Mouse (Mus musculus) forebrain, embryonic 11.5 days (tissue): ENCODE results near the gene Ndufaf7. TPM values are rescaled to one million over a fixed set of nuclear protein-coding genes. Genes with fewer than 3 reads are reported as not detected.

ENCODE experiments used
- ATAC-seq: fragments of 200-750 bp; cut with Nextera tagmentation; replicated peaks from 2 replicates; pipeline ENCODE4 v1.8.0; 2017; ENCODE audit warnings: moderate TSS enrichment; ENCODE audit not compliant: low FRiP score
- DNase-seq: peaks from one replicate; pipeline ENCODE4 v3.0.0-alpha.2; 2017; ENCODE audit warnings: low spot score
- H3K27ac ChIP-seq: fragments of 300-500 bp; sonication (generic); 2 replicates; pipeline ENCODE4 v1.5.1; 2014; ENCODE audit warnings: low read depth, low read length
- H3K27me3 ChIP-seq: fragments of 300-500 bp; sonication (generic); 2 replicates; pipeline ENCODE4 v1.6.1; 2014; ENCODE audit warnings: mild to moderate bottlenecking, low read length, mixed read lengths; ENCODE audit not compliant: control insufficient read depth, insufficient read depth
- H3K36me3 ChIP-seq: fragments of 300-500 bp; sonication (generic); 2 replicates; pipeline ENCODE4 v1.6.1; 2014; ENCODE audit warnings: mild to moderate bottlenecking, low read length, moderate library complexity, mixed read lengths; ENCODE audit not compliant: control insufficient read depth, insufficient read depth
- H3K4me1 ChIP-seq: fragments of 300-500 bp; sonication (generic); replicated peaks from 2 replicates; pipeline ENCODE4 v1.6.1; 2014; ENCODE audit warnings: low read length, mixed read lengths; ENCODE audit not compliant: control insufficient read depth, insufficient read depth
- H3K4me2 ChIP-seq: fragments of 300-500 bp; sonication (generic); 2 replicates; pipeline ENCODE4 v1.6.1; 2014; ENCODE audit warnings: low read depth, mild to moderate bottlenecking, low read length, moderate library complexity, mixed read lengths; ENCODE audit not compliant: severe bottlenecking
- H3K4me3 ChIP-seq: fragments of 300-500 bp; sonication (generic); 2 replicates; pipeline ENCODE4 v1.5.1; 2014; ENCODE audit warnings: low read depth, low read length
- H3K9ac ChIP-seq: fragments of 300-500 bp; sonication (generic); 2 replicates; pipeline ENCODE4 v1.6.1; 2014; ENCODE audit warnings: low read length
- H3K9me3 ChIP-seq: fragments of 300-500 bp; sonication (generic); 2 replicates; pipeline ENCODE4 v1.6.1; 2016; ENCODE audit warnings: low read length, mixed read lengths; ENCODE audit not compliant: control insufficient read depth
- WGBS: fragments of 180-500 bp; shearing (Covaris S2); extraction: QIAGEN DNeasy Blood & Tissue Kit; methylation state at CpG from one replicate; pipeline ENCODE4 v1.1.7; 2014; 5-methylcytosine and 5-hydroxymethylcytosine counted together
- polyA plus RNA-seq: library from polyadenylated mRNA; unstranded; fragments of >200 nt; fragmentation: Nextera tagmentation; extraction: Ambion mirVana; gene quantifications from 2 replicates; pipeline ENCODE4 v1.2.1, GENCODE M21; 2014

The Ndufaf7 gene
- polyA plus RNA-seq, 1 experiment from 2014 or later: 46.1 TPM

DNA sequence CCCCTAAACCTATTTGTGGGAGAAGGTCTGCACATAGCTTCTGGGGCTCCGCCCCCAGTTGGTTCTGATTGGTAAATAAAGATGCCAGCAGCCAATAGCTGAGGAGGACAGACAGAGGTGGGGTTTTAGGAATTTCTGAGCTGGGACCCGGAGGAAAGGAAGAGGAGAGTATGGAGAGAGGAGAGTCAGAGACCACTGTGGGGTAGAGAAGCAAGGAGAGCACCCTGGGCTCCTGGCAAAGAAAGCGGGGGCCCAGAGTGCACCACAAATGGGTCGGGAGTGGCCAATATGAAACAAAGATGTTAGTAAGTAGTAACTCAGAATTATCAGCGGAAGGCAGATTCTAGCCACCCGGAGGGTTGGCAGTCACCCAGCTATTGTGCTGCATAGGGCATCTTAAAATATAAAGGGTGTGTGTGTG is 24.1 kb upstream of the Ndufaf7 start:
- peak; percentile 29; the same call in 1 of the 2 replicates for ATAC-seq
- Histone ChIP-seq H3K4me1 (no peaks in the 10 kb centered on the region; the same call in 1 of the 2 replicates), H3K4me2 (peak overlapping the region; percentile 48), H3K9ac (peak overlapping the region; percentile 20; the same call in 1 of the 2 replicates), H3K4me3 (peak overlapping the region; percentile 27; the same call in 1 of the 2 replicates), H3K9me3 (no peaks in the 10 kb centered on the region), H3K27ac (no peak overlapping the region), H3K27me3 (no peaks in the 10 kb centered on the region), H3K36me3 (no peaks in the 10 kb centered on the region)
- 31% methylated on average over 6 of the region's 6 CpGs for WGBS
- no peak for DNase-seq

DNA sequence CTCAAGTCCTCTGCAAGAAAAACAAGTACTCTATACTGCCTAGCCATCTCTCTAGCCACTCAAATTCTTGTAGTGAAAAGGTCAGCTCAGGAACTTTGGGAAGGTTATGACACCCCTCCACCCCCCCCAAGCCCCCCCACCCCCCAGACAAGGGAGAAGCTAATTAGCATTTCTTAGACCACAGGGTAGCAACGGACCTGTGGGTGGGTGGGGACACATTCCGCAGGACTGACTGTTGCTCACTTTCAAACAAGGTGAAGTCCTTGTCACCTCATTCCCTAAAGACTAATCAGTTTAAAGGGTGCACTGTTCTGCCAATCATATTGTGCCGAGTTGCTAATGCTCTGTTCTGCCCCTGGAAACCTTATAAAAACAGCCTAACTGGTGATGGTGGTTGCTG is 23.0 kb upstream of the Ndufaf7 start:
- no peak for ATAC-seq
- Histone ChIP-seq H3K9ac (no peak overlapping the region), H3K27ac (no peak overlapping the region), H3K4me1 (no peaks in the 10 kb centered on the region; the same call in 1 of the 2 replicates), H3K27me3 (no peaks in the 10 kb centered on the region), H3K4me3 (no peak overlapping the region), H3K4me2 (no peak overlapping the region), H3K36me3 (no peaks in the 10 kb centered on the region), H3K9me3 (no peaks in the 10 kb centered on the region)
- no peak for DNase-seq
- 92% methylated on average over 3 of the region's 3 CpGs for WGBS

DNA sequence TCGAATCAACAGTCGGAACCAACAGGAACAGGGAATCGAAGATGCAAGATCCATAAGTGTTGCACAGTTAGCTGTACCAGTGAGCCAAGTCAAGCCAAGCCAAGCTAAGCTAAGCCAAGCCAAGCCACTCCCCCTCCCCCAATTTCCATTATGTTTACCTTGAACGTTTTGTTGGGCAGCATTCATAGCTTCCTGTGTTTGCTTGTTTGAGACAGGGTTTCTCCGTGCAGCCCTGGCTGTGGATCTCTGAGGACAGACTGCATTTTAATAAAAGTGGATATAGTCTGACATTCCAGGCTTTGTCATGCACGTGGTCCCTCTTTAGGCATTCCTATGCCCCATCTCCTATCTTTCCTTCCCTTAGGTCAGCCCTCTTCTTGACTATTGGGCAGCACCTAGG is 21.2 kb upstream of the Ndufaf7 start:
- Histone ChIP-seq H3K9me3 (no peaks in the 10 kb centered on the region), H3K27ac (no peak overlapping the region), H3K4me2 (peak overlapping the region; percentile 65), H3K4me1 (no peaks in the 10 kb centered on the region; the same call in 1 of the 2 replicates), H3K4me3 (peak overlapping the region; percentile 63), H3K9ac (peak overlapping the region; percentile 67), H3K36me3 (no peaks in the 10 kb centered on the region; the same call in 1 of the 2 replicates), H3K27me3 (no peaks in the 10 kb centered on the region)
- WGBS: 47% methylated on average over 6 of the region's 6 CpGs
- DNase-seq (no peak), ATAC-seq (peak; percentile 19)

DNA sequence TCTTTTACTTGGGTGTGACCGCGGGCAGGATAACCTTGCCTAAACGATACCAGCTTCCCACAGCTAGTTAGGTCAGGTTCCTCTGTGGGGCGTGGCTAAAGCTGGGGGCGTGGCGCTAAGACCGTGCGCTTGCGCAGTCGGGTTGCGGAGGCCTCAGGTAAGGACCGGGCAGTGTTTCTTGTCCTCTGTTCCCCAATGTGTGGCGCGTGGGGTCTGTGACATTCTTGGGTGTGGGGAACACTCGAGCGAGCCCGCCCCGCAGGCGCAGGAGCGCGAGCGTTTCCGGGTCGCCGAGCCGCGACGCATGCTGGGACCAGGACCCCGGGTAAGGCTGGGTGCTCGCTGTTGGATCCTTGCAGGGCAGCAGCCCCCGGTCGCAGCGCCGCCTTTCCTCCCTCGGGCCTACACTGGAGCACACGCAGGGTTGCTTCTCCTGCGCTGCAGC is 20.5 kb upstream of the Ndufaf7 start, which contains the start of gene Cebpzos:
Gene Cebpzos, plus strand, starts transcription at position 132 of the 445 bp plus-strand sequence.
- H3K4me1 ChIP-seq: no peaks in the 10 kb centered on the region; the same call in 1 of the 2 replicates
- peak within 1 kb of the TSS; percentile 65 for H3K4me2 ChIP-seq
- peak within 1 kb of the TSS; percentile 58 for H3K27ac ChIP-seq
- peak within 1 kb of the TSS; percentile 67 for H3K9ac ChIP-seq
- under 1% methylated on average over 37 of the region's 37 CpGs for WGBS
- H3K36me3 ChIP-seq: peaks cover 3% of the 10 kb centered on the region
- peak within 1 kb of the TSS; percentile 63 for H3K4me3 ChIP-seq
- DNase-seq (peak; percentile 92), ATAC-seq (peak; percentile 95)
- H3K27me3 ChIP-seq: no peaks in the 10 kb centered on the region
- no peaks in the 10 kb centered on the region for H3K9me3 ChIP-seq

DNA sequence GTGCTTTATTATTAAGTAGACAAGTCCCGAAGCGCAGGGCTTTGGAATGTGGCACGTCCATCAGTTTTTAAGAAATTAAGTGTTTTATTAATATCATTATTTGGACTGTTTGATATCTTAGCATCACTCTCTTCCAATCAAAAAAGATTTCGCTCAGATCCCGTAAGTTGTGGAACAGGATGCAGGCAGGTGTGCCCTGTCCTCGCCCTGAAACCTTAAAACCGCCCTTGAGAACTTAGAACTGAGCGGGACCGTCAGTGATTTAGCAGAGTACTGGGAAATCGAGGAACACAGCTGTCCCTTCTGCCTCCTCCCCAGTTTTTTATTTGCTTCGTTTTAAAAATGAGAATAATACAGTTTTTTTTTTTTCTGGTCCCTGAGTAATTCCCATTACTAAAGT is 20.0 kb upstream of the Ndufaf7 start:
- Histone ChIP-seq H3K27me3 (no peaks in the 10 kb centered on the region), H3K9me3 (no peaks in the 10 kb centered on the region), H3K9ac (peak overlapping the region; percentile 67), H3K4me1 (no peaks in the 10 kb centered on the region; the same call in 1 of the 2 replicates), H3K4me2 (peak overlapping the region; percentile 65), H3K27ac (peak overlapping the region; percentile 58), H3K4me3 (peak overlapping the region; percentile 63), H3K36me3 (peaks cover 7% of the 10 kb centered on the region)
- WGBS: 5% methylated on average over 11 of the region's 11 CpGs
- ATAC-seq: peak; percentile 14
- no peak for DNase-seq

DNA sequence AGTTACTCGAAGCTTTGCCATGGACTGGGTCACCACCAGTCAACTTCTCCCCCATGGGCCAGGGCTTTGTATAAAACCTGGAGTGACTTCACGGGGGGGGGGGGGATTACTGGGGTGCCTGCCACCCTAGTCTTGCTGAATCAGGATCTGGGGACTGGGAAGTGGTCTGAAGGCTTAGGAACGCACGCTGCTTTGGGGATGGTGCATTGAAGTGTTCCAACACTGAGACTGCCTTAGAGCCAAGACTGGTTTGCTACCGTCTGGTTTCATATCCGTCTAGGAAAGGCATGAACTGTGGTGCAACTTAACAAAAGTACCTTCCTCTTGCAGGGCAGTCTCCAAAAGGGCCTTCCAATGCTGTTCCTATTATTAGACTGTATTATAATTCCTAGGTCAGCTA is 19.2 kb upstream of the Ndufaf7 start:
- no peak for DNase-seq
- Histone ChIP-seq H3K9ac (no peak overlapping the region), H3K4me3 (no peak overlapping the region), H3K27ac (no peak overlapping the region), H3K36me3 (peaks cover 8% of the 10 kb centered on the region), H3K27me3 (no peaks in the 10 kb centered on the region), H3K4me1 (no peaks in the 10 kb centered on the region; the same call in 1 of the 2 replicates), H3K9me3 (no peaks in the 10 kb centered on the region), H3K4me2 (0 out of 2 replicates have a peak overlapping the region, but pooled peaks have one; percentile 15)
- ATAC-seq: no peak
- WGBS: 40% methylated on average over 6 of the region's 6 CpGs

DNA sequence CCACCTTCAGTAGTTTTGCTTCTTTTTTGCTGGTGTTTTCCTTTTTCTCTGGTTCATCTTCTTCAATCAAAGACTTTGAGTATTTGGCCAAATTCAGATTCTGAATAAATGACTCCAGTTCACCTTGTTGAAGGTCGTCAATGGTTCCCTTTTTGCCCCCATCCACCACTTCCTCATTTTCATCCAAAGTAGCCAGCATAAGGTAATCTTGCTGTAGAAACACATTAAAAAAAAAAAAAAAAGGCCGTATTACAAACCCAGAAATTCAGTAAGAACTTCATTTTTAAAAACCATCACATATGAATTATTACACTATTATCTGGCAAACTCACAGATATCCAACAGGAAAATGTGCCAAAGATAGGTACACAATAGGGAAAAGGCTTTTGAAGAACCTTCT is 1.1 kb upstream of the Ndufaf7 start:
- Histone ChIP-seq H3K27ac (no peak overlapping the region), H3K4me1 (0 out of 2 replicates have a peak, but pooled peaks cover 5% of the 10 kb centered on the region), H3K27me3 (no peaks in the 10 kb centered on the region), H3K36me3 (no peaks in the 10 kb centered on the region; the same call in 1 of the 2 replicates), H3K4me2 (peak overlapping the region; percentile 70), H3K9me3 (no peaks in the 10 kb centered on the region), H3K4me3 (peak overlapping the region; percentile 49), H3K9ac (peak overlapping the region; percentile 62; the same call in 1 of the 2 replicates)
- DNase-seq: no peak
- WGBS: 84% methylated on average over 2 of the region's 2 CpGs
- ATAC-seq: no peak

DNA sequence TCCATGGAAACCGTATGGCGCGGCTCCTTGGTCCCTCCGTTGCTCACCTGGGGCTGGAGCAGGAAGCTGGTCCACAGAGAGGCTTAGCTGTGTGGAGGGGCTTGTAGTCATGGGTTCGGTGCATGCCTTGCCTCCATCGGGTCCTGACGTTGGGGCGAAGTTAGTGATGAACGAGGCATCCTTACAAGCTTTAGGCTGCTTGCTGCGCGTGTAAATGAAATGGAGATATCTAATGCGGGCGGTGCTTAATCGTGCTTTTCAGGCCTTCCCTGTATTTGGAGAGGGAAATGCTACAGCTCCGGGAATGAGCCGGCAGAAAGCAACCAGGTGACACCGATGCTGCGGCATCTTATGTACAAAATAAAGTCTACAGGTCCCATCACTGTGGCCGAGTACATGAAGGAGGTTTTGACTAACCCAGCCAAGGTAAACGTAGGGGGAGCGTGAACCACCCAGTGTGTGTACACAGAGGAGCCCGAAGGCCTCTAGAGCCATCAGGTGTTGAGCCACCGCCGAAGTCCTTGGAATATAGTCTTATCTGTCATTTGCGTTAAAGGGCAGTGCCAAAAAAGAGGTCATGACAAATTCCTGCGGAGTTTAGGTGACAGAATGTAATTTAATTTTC is 405 bp downstream of the Ndufaf7 start:
- peak overlapping the region; percentile 49 for H3K4me3 ChIP-seq

More for the DNA sequence above, 405 bp downstream of the Ndufaf7 start:
- no peaks in the 10 kb centered on the region for H3K36me3 ChIP-seq
- ATAC-seq (no peak; the same call in 1 of the 2 replicates), DNase-seq (no peak)
- H3K27me3 ChIP-seq: no peaks in the 10 kb centered on the region
- peak overlapping the region; percentile 62 for H3K9ac ChIP-seq
- H3K4me1 ChIP-seq: 0 out of 2 replicates have a peak, but pooled peaks cover 5% of the 10 kb centered on the region
- peak overlapping the region; percentile 70 for H3K4me2 ChIP-seq
- H3K9me3 ChIP-seq: no peaks in the 10 kb centered on the region
- H3K27ac ChIP-seq: peak overlapping the region; percentile 4; the same call in 1 of the 2 replicates
- 9% methylated on average over 26 of the region's 26 CpGs for WGBS
